Mouse (Mus musculus) lung, embryonic 14.5 days (tissue): Measurements from ENCODE around the gene Adgra1. TPM values are rescaled to one million over a fixed set of nuclear protein-coding genes. Genes with fewer than 3 reads are reported as not detected.

Experiments used
- ATAC-seq: fragments of 200-750 bp; cut with Nextera tagmentation; 2 replicates; pipeline ENCODE4 v1.8.0; 2017; ENCODE audit warnings: mild to moderate bottlenecking, moderate TSS enrichment, moderate library complexity; ENCODE audit not compliant: insufficient read depth
- DNase-seq: peaks from one replicate; pipeline ENCODE4 v3.0.0-alpha.2; 2015
- H3K27ac ChIP-seq: fragments of 300-500 bp; sonication (generic); 2 replicates; pipeline ENCODE4 v1.5.1; 2014; ENCODE audit warnings: low read depth, mild to moderate bottlenecking, moderate library complexity
- H3K27me3 ChIP-seq: fragments of 300-500 bp; sonication (generic); 2 replicates; pipeline ENCODE4 v1.6.1; 2014; ENCODE audit warnings: low read length, control low read depth; ENCODE audit not compliant: insufficient read depth
- H3K36me3 ChIP-seq: fragments of 300-500 bp; sonication (generic); 2 replicates; pipeline ENCODE4 v1.6.1; 2014; ENCODE audit warnings: control low read depth; ENCODE audit not compliant: insufficient read depth
- H3K4me1 ChIP-seq: fragments of 300-500 bp; sonication (generic); 2 replicates; pipeline ENCODE4 v1.6.1; 2014; ENCODE audit warnings: antibody characterized with exemption, control low read depth; ENCODE audit not compliant: insufficient read depth
- H3K4me2 ChIP-seq: fragments of 300-500 bp; sonication (generic); 2 replicates; pipeline ENCODE4 v1.6.1; 2014; ENCODE audit warnings: mild to moderate bottlenecking
- H3K4me3 ChIP-seq: fragments of 300-500 bp; sonication (generic); 2 replicates; pipeline ENCODE4 v1.5.1; 2014; ENCODE audit warnings: low read depth, low read length
- H3K9ac ChIP-seq: fragments of 300-500 bp; sonication (generic); 2 replicates; pipeline ENCODE4 v1.6.1; 2014
- H3K9me3 ChIP-seq: fragments of 300-500 bp; sonication (generic); 2 replicates; pipeline ENCODE4 v1.6.1; 2016; ENCODE audit warnings: low read depth, low read length, control low read depth
- CTCF ChIP-seq: IDR thresholded peaks from 2 replicates; pipeline ENCODE4 v1.5.1; 2016; ENCODE audit warnings: antibody characterized with exemption, low read depth
- WGBS: fragments of 180-500 bp; shearing (Covaris S2); extraction: QIAGEN DNeasy Blood & Tissue Kit; methylation state at CpG from one replicate; pipeline ENCODE4 v1.1.7; 2014; 5-methylcytosine and 5-hydroxymethylcytosine counted together
- polyA plus RNA-seq: library from polyadenylated mRNA; unstranded; fragments of >200 nt; fragmentation: Nextera tagmentation; extraction: Ambion mirVana; gene quantifications from 2 replicates; pipeline ENCODE4 v1.2.1, GENCODE M21; 2014

Adgra1 gene
- polyA plus RNA-seq, 1 experiment from 2014 or later: not detected

- Histone ChIP-seq H3K9ac (no peak overlapping the region), H3K36me3 (no peaks in the 10 kb centered on the region), H3K27ac (no peak overlapping the region), H3K4me2 (no peak overlapping the region), H3K4me3 (no peak overlapping the region), H3K9me3 (no peaks in the 10 kb centered on the region), H3K4me1 (no peaks in the 10 kb centered on the region), H3K27me3 (no peaks in the 10 kb centered on the region)
- TF ChIP-seq CTCF: peak; percentile 72
- DNase-seq (peak; percentile 53), ATAC-seq (no peak)
- 63% methylated on average over 10 of the region's 10 CpGs for WGBS
Observed at GRCm38 (mm10) chr7:139877167-139877792, 43.3 kb downstream of the Adgra1 start.

GRCm38 (mm10) chr7:139878122-139878521, 44.1 kb downstream of the Adgra1 start:
- Histone ChIP-seq H3K4me1 (no peaks in the 10 kb centered on the region), H3K9ac (no peak overlapping the region), H3K4me2 (no peak overlapping the region), H3K9me3 (no peaks in the 10 kb centered on the region), H3K27ac (no peak overlapping the region), H3K36me3 (no peaks in the 10 kb centered on the region), H3K27me3 (no peaks in the 10 kb centered on the region), H3K4me3 (no peak overlapping the region)
- no peak for TF ChIP-seq CTCF
- DNase-seq (no peak), ATAC-seq (no peak)
- 60% methylated on average over 5 of the region's 5 CpGs for whole genome bisulfite sequencing

- no peak overlapping the region for H3K27ac ChIP-seq
- no peak for DNase-seq
- TF ChIP-seq CTCF: no peak
- no peak overlapping the region for H3K4me2 ChIP-seq
- WGBS: 35% methylated on average over 6 of the region's 6 CpGs
- H3K4me3 ChIP-seq: no peak overlapping the region
- ATAC-seq: no peak
- H3K27me3 ChIP-seq: no peaks in the 10 kb centered on the region
- no peaks in the 10 kb centered on the region for H3K9me3 ChIP-seq
- H3K36me3 ChIP-seq: no peaks in the 10 kb centered on the region
- no peak overlapping the region for H3K9ac ChIP-seq
- H3K4me1 ChIP-seq: no peaks in the 10 kb centered on the region
Observed at GRCm38 (mm10) chr7:139878621-139879020, 44.6 kb downstream of the Adgra1 start.

GRCm38 (mm10) chr7:139883545-139883944, 49.6 kb downstream of the Adgra1 start:
- Histone ChIP-seq H3K27me3 (no peaks in the 10 kb centered on the region), H3K4me3 (no peak overlapping the region), H3K36me3 (no peaks in the 10 kb centered on the region), H3K4me1 (no peaks in the 10 kb centered on the region), H3K27ac (no peak overlapping the region), H3K4me2 (no peak overlapping the region), H3K9ac (no peak overlapping the region), H3K9me3 (no peaks in the 10 kb centered on the region)
- no peak for ATAC-seq
- DNase-seq: no peak
- TF ChIP-seq CTCF: no peak
- 81% methylated on average over 4 of the region's 4 CpGs for WGBS

GRCm38 (mm10) chr7:139891779-139892178, 57.8 kb downstream of the Adgra1 start:
- Histone ChIP-seq H3K9ac (no peak overlapping the region), H3K27me3 (peaks cover 37% of the 10 kb centered on the region), H3K36me3 (no peaks in the 10 kb centered on the region), H3K27ac (no peak overlapping the region), H3K9me3 (no peaks in the 10 kb centered on the region), H3K4me3 (no peak overlapping the region), H3K4me1 (no peaks in the 10 kb centered on the region), H3K4me2 (no peak overlapping the region)
- no peak for TF ChIP-seq CTCF
- DNase-seq (peak; percentile 31), ATAC-seq (no peak)
- 32% methylated on average over 5 of the region's 5 CpGs for WGBS

GRCm38 (mm10) chr7:139894655-139895557, 60.9 kb downstream of the Adgra1 start, which contains the start of gene Kndc1:
Kndc1 (plus strand) TSS chr7:139894696.
- ATAC-seq (peak; percentile 82), DNase-seq (peak; percentile 55)
- Histone ChIP-seq H3K27me3 (peaks cover 37% of the 10 kb centered on the region), H3K9me3 (no peaks in the 10 kb centered on the region), H3K4me3 (peak within 1 kb of the TSS; percentile 39), H3K27ac (no peak within 1 kb of the TSS), H3K9ac (no peak within 1 kb of the TSS; the same call in 1 of the 2 replicates), H3K4me1 (no peaks in the 10 kb centered on the region), H3K36me3 (no peaks in the 10 kb centered on the region), H3K4me2 (peak within 1 kb of the TSS; percentile 74)
- no peak for TF ChIP-seq CTCF
- WGBS: under 1% methylated on average over 50 of the region's 50 CpGs

- Histone ChIP-seq H3K27ac (no peak overlapping the region), H3K36me3 (no peaks in the 10 kb centered on the region), H3K9me3 (no peaks in the 10 kb centered on the region), H3K4me3 (no peak overlapping the region), H3K4me1 (no peaks in the 10 kb centered on the region), H3K27me3 (peaks cover 37% of the 10 kb centered on the region), H3K4me2 (no peak overlapping the region), H3K9ac (no peak overlapping the region)
- ATAC-seq (no peak), DNase-seq (no peak)
- 75% methylated on average over 7 of the region's 7 CpGs for WGBS
- TF ChIP-seq CTCF: no peak
Observed at GRCm38 (mm10) chr7:139896271-139896670, 62.3 kb downstream of the Adgra1 start.
